Mouse (Mus musculus): ENCODE results near the gene Specc1l. TPM values are rescaled to one million over a fixed set of nuclear protein-coding genes. Genes with fewer than 3 reads are reported as not detected.

Specc1l gene
- polyA plus RNA-seq, 1 experiment = 17.7 TPM

- no peak for DNase-seq (ENCODE audit: low read depth in 1 of 2, low spot score in 2 of 2)
- Histone ChIP-seq H3K4me1 (ENCODE audit: control insufficient read depth, insufficient read depth, insufficient read length) (peaks cover 41% of the 10 kb centered on the region), H3K27me3 (ENCODE audit: control insufficient read depth, insufficient read depth, low read length) (no peaks in the 10 kb centered on the region), H3K27ac (ENCODE audit: insufficient read depth, low read length) (no peak overlapping the region), H3K36me3 (ENCODE audit: control insufficient read depth, insufficient read depth, low read length) (no peaks in the 10 kb centered on the region), H3K4me3 (ENCODE audit: extremely low read depth, insufficient read depth, insufficient read length) (no peak overlapping the region)
- 39% methylated on average over 10 of the region's 10 CpGs for WGBS
- TF ChIP-seq POLR2A (IDR thresholded peaks at IDR 0.05; ENCODE audit: low read depth, low read length) (no peak), CTCF (IDR thresholded peaks at IDR 0.05; ENCODE audit: extremely low read depth, insufficient read depth, insufficient read length, insufficient replicate concordance) (no peak)
Observed at GRCm38 (mm10) chr10:75324391-75324790, 112.5 kb downstream of the Specc1l start.

- no peaks in the 10 kb centered on the region for H3K36me3 ChIP-seq (ENCODE audit: control insufficient read depth, insufficient read depth, low read length)
- H3K4me3 ChIP-seq (ENCODE audit: extremely low read depth, insufficient read depth, insufficient read length) = no peak overlapping the region
- no peaks in the 10 kb centered on the region for H3K27me3 ChIP-seq (ENCODE audit: control insufficient read depth, insufficient read depth, low read length)
- no peak for TF ChIP-seq CTCF (IDR thresholded peaks at IDR 0.05; ENCODE audit: extremely low read depth, insufficient read depth, insufficient read length, insufficient replicate concordance)
- TF ChIP-seq POLR2A (IDR thresholded peaks at IDR 0.05; ENCODE audit: low read depth, low read length) = no peak
- peaks cover 26% of the 10 kb centered on the region for H3K4me1 ChIP-seq (ENCODE audit: control insufficient read depth, insufficient read depth, insufficient read length)
- no peak overlapping the region for H3K27ac ChIP-seq (ENCODE audit: insufficient read depth, low read length)
- WGBS = 92% methylated on average over 23 of the region's 23 CpGs
- DNase-seq (ENCODE audit: low read depth in 1 of 2, low spot score in 2 of 2) = no peak
Observed at GRCm38 (mm10) chr10:75325821-75326220, 113.9 kb downstream of the Specc1l start.

- peak; percentile 75 for DNase-seq (ENCODE audit: low read depth in 1 of 2, low spot score in 2 of 2)
- H3K4me1 ChIP-seq (ENCODE audit: control insufficient read depth, insufficient read depth, insufficient read length) = peaks cover 25% of the 10 kb centered on the region
- no peak overlapping the region for H3K4me3 ChIP-seq (ENCODE audit: extremely low read depth, insufficient read depth, insufficient read length)
- TF ChIP-seq POLR2A (IDR thresholded peaks at IDR 0.05; ENCODE audit: low read depth, low read length) (no peak), CTCF (IDR thresholded peaks at IDR 0.05; ENCODE audit: extremely low read depth, insufficient read depth, insufficient read length, insufficient replicate concordance) (no peak)
- peak overlapping the region; percentile 42 for H3K27ac ChIP-seq (ENCODE audit: insufficient read depth, low read length)
- 8% methylated on average over 3 of the region's 3 CpGs for WGBS
- no peaks in the 10 kb centered on the region for H3K27me3 ChIP-seq (ENCODE audit: control insufficient read depth, insufficient read depth, low read length)
- H3K36me3 ChIP-seq (ENCODE audit: control insufficient read depth, insufficient read depth, low read length) = no peaks in the 10 kb centered on the region
Observed at GRCm38 (mm10) chr10:75326553-75326952, 114.7 kb downstream of the Specc1l start.

- Histone ChIP-seq H3K36me3 (ENCODE audit: control insufficient read depth, insufficient read depth, low read length) (no peaks in the 10 kb centered on the region), H3K27me3 (ENCODE audit: control insufficient read depth, insufficient read depth, low read length) (no peaks in the 10 kb centered on the region), H3K27ac (ENCODE audit: insufficient read depth, low read length) (peak overlapping the region; percentile 42), H3K4me3 (ENCODE audit: extremely low read depth, insufficient read depth, insufficient read length) (no peak overlapping the region), H3K4me1 (ENCODE audit: control insufficient read depth, insufficient read depth, insufficient read length) (peaks cover 25% of the 10 kb centered on the region)
- no peak for TF ChIP-seq POLR2A (IDR thresholded peaks at IDR 0.05; ENCODE audit: low read depth, low read length)
- TF ChIP-seq CTCF (IDR thresholded peaks at IDR 0.05; ENCODE audit: extremely low read depth, insufficient read depth, insufficient read length, insufficient replicate concordance) = no peak
- WGBS = 40% methylated on average over 11 of the region's 11 CpGs
- DNase-seq (ENCODE audit: low read depth in 1 of 2, low spot score in 2 of 2) = no peak
Observed at GRCm38 (mm10) chr10:75327081-75327480, 115.2 kb downstream of the Specc1l start.

- Histone ChIP-seq H3K27ac (ENCODE audit: insufficient read depth, low read length) (no peak overlapping the region), H3K36me3 (ENCODE audit: control insufficient read depth, insufficient read depth, low read length) (peaks cover 3% of the 10 kb centered on the region; the same call in 1 of the 2 replicates), H3K27me3 (ENCODE audit: control insufficient read depth, insufficient read depth, low read length) (no peaks in the 10 kb centered on the region), H3K4me1 (ENCODE audit: control insufficient read depth, insufficient read depth, insufficient read length) (peaks cover 25% of the 10 kb centered on the region), H3K4me3 (ENCODE audit: extremely low read depth, insufficient read depth, insufficient read length) (no peak overlapping the region)
- WGBS = 87% methylated on average over 4 of the region's 4 CpGs
- no peak for TF ChIP-seq CTCF (IDR thresholded peaks at IDR 0.05; ENCODE audit: extremely low read depth, insufficient read depth, insufficient read length, insufficient replicate concordance)
- TF ChIP-seq POLR2A (IDR thresholded peaks at IDR 0.05; ENCODE audit: low read depth, low read length) = no peak
- no peak for DNase-seq (ENCODE audit: low read depth in 1 of 2, low spot score in 2 of 2)
Observed at GRCm38 (mm10) chr10:75328201-75328704, 116.4 kb downstream of the Specc1l start.

- WGBS = 91% methylated on average over 3 of the region's 3 CpGs
- peaks cover 8% of the 10 kb centered on the region; the same call in 1 of the 2 replicates for H3K36me3 ChIP-seq (ENCODE audit: control insufficient read depth, insufficient read depth, low read length)
- no peak overlapping the region for H3K4me3 ChIP-seq (ENCODE audit: extremely low read depth, insufficient read depth, insufficient read length)
- H3K27ac ChIP-seq (ENCODE audit: insufficient read depth, low read length) = no peak overlapping the region
- no peaks in the 10 kb centered on the region for H3K27me3 ChIP-seq (ENCODE audit: control insufficient read depth, insufficient read depth, low read length)
- no peak for DNase-seq (ENCODE audit: low read depth in 1 of 2, low spot score in 2 of 2)
- H3K4me1 ChIP-seq (ENCODE audit: control insufficient read depth, insufficient read depth, insufficient read length) = peaks cover 4% of the 10 kb centered on the region
- TF ChIP-seq CTCF (IDR thresholded peaks at IDR 0.05; ENCODE audit: extremely low read depth, insufficient read depth, insufficient read length, insufficient replicate concordance) = no peak
- no peak for TF ChIP-seq POLR2A (IDR thresholded peaks at IDR 0.05; ENCODE audit: low read depth, low read length)
Observed at GRCm38 (mm10) chr10:75332268-75332667, 120.4 kb downstream of the Specc1l start.

GRCm38 (mm10) chr10:75333176-75333776, 121.4 kb downstream of the Specc1l start:
- DNase-seq (ENCODE audit: low read depth in 1 of 2, low spot score in 2 of 2) = no peak
- Histone ChIP-seq H3K4me1 (ENCODE audit: control insufficient read depth, insufficient read depth, insufficient read length) (no peaks in the 10 kb centered on the region), H3K27me3 (ENCODE audit: control insufficient read depth, insufficient read depth, low read length) (no peaks in the 10 kb centered on the region), H3K36me3 (ENCODE audit: control insufficient read depth, insufficient read depth, low read length) (peaks cover 8% of the 10 kb centered on the region; the same call in 1 of the 2 replicates), H3K4me3 (ENCODE audit: extremely low read depth, insufficient read depth, insufficient read length) (no peak overlapping the region), H3K27ac (ENCODE audit: insufficient read depth, low read length) (no peak overlapping the region)
- 92% methylated on average over 23 of the region's 23 CpGs for WGBS
- TF ChIP-seq CTCF (IDR thresholded peaks at IDR 0.05; ENCODE audit: extremely low read depth, insufficient read depth, insufficient read length, insufficient replicate concordance) = no peak
- no peak for TF ChIP-seq POLR2A (IDR thresholded peaks at IDR 0.05; ENCODE audit: low read depth, low read length)

All from spleen, adult 2 months (tissue).